Mouse (Mus musculus) midbrain, embryonic 13.5 days (tissue): ENCODE measurements at regions not wholly inside any gene's neighbourhood (a gene's known extent, or its start where the extent isn't known, plus 50 kb on each side); places are given as distances from the start of the nearest gene placed in this dataset.

Experiments
- ATAC-seq: fragments of 200-750 bp; cut with Nextera tagmentation; 2 replicates; pipeline ENCODE4 v1.8.0; 2017; ENCODE audit warnings: mild to moderate bottlenecking, moderate TSS enrichment, moderate library complexity
- H3K27ac ChIP-seq: fragments of 300-500 bp; sonication (generic); 2 replicates; pipeline ENCODE4 v1.5.1; 2015; ENCODE audit warnings: inconsistent platforms, mild to moderate bottlenecking, moderate library complexity
- H3K27me3 ChIP-seq: fragments of 300-500 bp; sonication (generic); 2 replicates; pipeline ENCODE4 v1.6.1; 2015; ENCODE audit warnings: mild to moderate bottlenecking, inconsistent platforms
- H3K36me3 ChIP-seq: fragments of 300-500 bp; sonication (generic); 2 replicates; pipeline ENCODE4 v1.6.1; 2015; ENCODE audit warnings: mild to moderate bottlenecking, inconsistent platforms
- H3K4me1 ChIP-seq: fragments of 300-500 bp; sonication (generic); replicated peaks from 2 replicates; pipeline ENCODE4 v1.6.1; 2015; ENCODE audit warnings: inconsistent platforms
- H3K4me2 ChIP-seq: fragments of 300-500 bp; sonication (generic); replicated peaks from 2 replicates; pipeline ENCODE4 v1.6.1; 2015; ENCODE audit warnings: moderate library complexity, mild to moderate bottlenecking, inconsistent platforms
- H3K4me3 ChIP-seq: fragments of 300-500 bp; sonication (generic); replicated peaks from 2 replicates; pipeline ENCODE4 v1.5.1; 2015; ENCODE audit warnings: mild to moderate bottlenecking, inconsistent platforms
- H3K9ac ChIP-seq: fragments of 300-500 bp; sonication (generic); replicated peaks from 2 replicates; pipeline ENCODE4 v1.6.1; 2015; ENCODE audit warnings: mild to moderate bottlenecking, inconsistent platforms
- H3K9me3 ChIP-seq: fragments of 300-500 bp; sonication (generic); 2 replicates; pipeline ENCODE4 v1.6.1; 2016; ENCODE audit warnings: mild to moderate bottlenecking, inconsistent platforms
- WGBS: fragments of 180-500 bp; shearing (Covaris S2); methylation state at CpG from one replicate; pipeline ENCODE4 v1.1.7; 2015; 5-methylcytosine and 5-hydroxymethylcytosine counted together

- ATAC-seq, result no peak
- 91% methylated on average over 2 of the region's 2 CpGs for WGBS
- no peaks in the 10 kb centered on the region for H3K9me3 ChIP-seq
Observed at GRCm38 (mm10) chr15:60618801-60619200, 234.8 kb downstream of the Fam84b start.

GRCm38 (mm10) chr15:60617371-60617770 lies 236.2 kb downstream of the Fam84b start:
- Histone ChIP-seq H3K27me3 (no peaks in the 10 kb centered on the region), H3K9ac (no peak overlapping the region), H3K36me3 (no peaks in the 10 kb centered on the region), H3K4me1 (no peaks in the 10 kb centered on the region), H3K4me3 (no peak overlapping the region), H3K9me3 (no peaks in the 10 kb centered on the region), H3K4me2 (no peak overlapping the region), H3K27ac (no peak overlapping the region)
- no peak for ATAC-seq
- 70% methylated on average over 2 of the region's 2 CpGs for WGBS

More at GRCm38 (mm10) chr15:60618801-60619200, 234.8 kb downstream of the Fam84b start:
- no peak overlapping the region for H3K4me3 ChIP-seq
- H3K27me3 ChIP-seq, result no peaks in the 10 kb centered on the region
- H3K4me1 ChIP-seq, result no peaks in the 10 kb centered on the region
- H3K27ac ChIP-seq, result no peak overlapping the region
- no peak overlapping the region for H3K4me2 ChIP-seq
- H3K36me3 ChIP-seq, result no peaks in the 10 kb centered on the region
- H3K9ac ChIP-seq, result no peak overlapping the region

GRCm38 (mm10) chr15:60601885-60602284 lies 251.7 kb downstream of the Fam84b start:
- Histone ChIP-seq H3K4me1 (no peaks in the 10 kb centered on the region), H3K4me3 (no peak overlapping the region), H3K9me3 (no peaks in the 10 kb centered on the region), H3K9ac (no peak overlapping the region), H3K27ac (no peak overlapping the region), H3K27me3 (no peaks in the 10 kb centered on the region), H3K36me3 (no peaks in the 10 kb centered on the region), H3K4me2 (no peak overlapping the region)
- no peak for ATAC-seq

- no peaks in the 10 kb centered on the region for H3K27me3 ChIP-seq
- 80% methylated on average over 5 of the region's 5 CpGs for WGBS
- no peak overlapping the region for H3K9ac ChIP-seq
- ATAC-seq, result no peak
- H3K4me3 ChIP-seq, result no peak overlapping the region
- no peaks in the 10 kb centered on the region for H3K9me3 ChIP-seq
- H3K4me2 ChIP-seq, result no peak overlapping the region
- no peaks in the 10 kb centered on the region for H3K36me3 ChIP-seq
- H3K27ac ChIP-seq, result no peak overlapping the region
- no peaks in the 10 kb centered on the region for H3K4me1 ChIP-seq
Observed at GRCm38 (mm10) chr15:60577084-60577483, 276.5 kb downstream of the Fam84b start.

GRCm38 (mm10) chr15:60566267-60566666 lies 287.3 kb downstream of the Fam84b start:
- no peak for ATAC-seq
- Histone ChIP-seq H3K27ac (no peak overlapping the region), H3K4me2 (no peak overlapping the region), H3K36me3 (no peaks in the 10 kb centered on the region), H3K9me3 (no peaks in the 10 kb centered on the region), H3K27me3 (no peaks in the 10 kb centered on the region), H3K9ac (no peak overlapping the region), H3K4me3 (no peak overlapping the region), H3K4me1 (peaks cover 5% of the 10 kb centered on the region; the same call in 1 of the 2 replicates)
- 99% methylated on average over 3 of the region's 3 CpGs for WGBS

- Histone ChIP-seq H3K4me2 (no peak overlapping the region), H3K27ac (no peak overlapping the region), H3K9ac (no peak overlapping the region), H3K27me3 (no peaks in the 10 kb centered on the region), H3K9me3 (no peaks in the 10 kb centered on the region), H3K4me3 (no peak overlapping the region), H3K36me3 (no peaks in the 10 kb centered on the region), H3K4me1 (peaks cover 5% of the 10 kb centered on the region; the same call in 1 of the 2 replicates)
- ATAC-seq, result 0 out of 2 replicates have a peak, but pooled peaks have one; percentile 34
- 21% methylated on average over 2 of the region's 2 CpGs for WGBS
Observed at GRCm38 (mm10) chr15:60565017-60565416, 288.6 kb downstream of the Fam84b start.

GRCm38 (mm10) chr15:60560641-60561040 lies 292.9 kb downstream of the Fam84b start:
- 56% methylated on average over 1 of the region's 1 CpGs for WGBS
- Histone ChIP-seq H3K9ac (no peak overlapping the region), H3K27ac (no peak overlapping the region), H3K4me1 (peaks cover 5% of the 10 kb centered on the region; the same call in 1 of the 2 replicates), H3K4me2 (no peak overlapping the region), H3K9me3 (no peaks in the 10 kb centered on the region), H3K36me3 (no peaks in the 10 kb centered on the region), H3K4me3 (no peak overlapping the region), H3K27me3 (no peaks in the 10 kb centered on the region)
- ATAC-seq, result no peak

- Histone ChIP-seq H3K27me3 (no peaks in the 10 kb centered on the region), H3K36me3 (no peaks in the 10 kb centered on the region), H3K4me1 (no peaks in the 10 kb centered on the region), H3K9ac (no peak overlapping the region), H3K4me2 (no peak overlapping the region), H3K4me3 (no peak overlapping the region), H3K27ac (no peak overlapping the region), H3K9me3 (no peaks in the 10 kb centered on the region)
- 79% methylated on average over 2 of the region's 2 CpGs for WGBS
- ATAC-seq, result no peak
Observed at GRCm38 (mm10) chr15:60555691-60556090, 297.9 kb downstream of the Fam84b start.

- H3K4me1 ChIP-seq, result no peaks in the 10 kb centered on the region
- no peaks in the 10 kb centered on the region for H3K36me3 ChIP-seq
- 27% methylated on average over 1 of the region's 1 CpGs for WGBS
- no peak overlapping the region for H3K4me2 ChIP-seq
- H3K27me3 ChIP-seq, result no peaks in the 10 kb centered on the region
- ATAC-seq, result no peak
- no peak overlapping the region for H3K27ac ChIP-seq
- no peak overlapping the region for H3K9ac ChIP-seq
- H3K4me3 ChIP-seq, result no peak overlapping the region
- no peaks in the 10 kb centered on the region for H3K9me3 ChIP-seq
Observed at GRCm38 (mm10) chr15:60554587-60554986, 299.0 kb downstream of the Fam84b start.

- H3K4me1 ChIP-seq, result 0 out of 2 replicates have a peak, but pooled peaks cover 4% of the 10 kb centered on the region
- no peaks in the 10 kb centered on the region for H3K36me3 ChIP-seq
- H3K27ac ChIP-seq, result no peak overlapping the region
- H3K4me3 ChIP-seq, result no peak overlapping the region
- H3K4me2 ChIP-seq, result no peak overlapping the region
- WGBS, result 91% methylated on average over 7 of the region's 7 CpGs
- no peak overlapping the region for H3K9ac ChIP-seq
- no peaks in the 10 kb centered on the region for H3K9me3 ChIP-seq
- no peaks in the 10 kb centered on the region for H3K27me3 ChIP-seq
- no peak for ATAC-seq
Observed at GRCm38 (mm10) chr15:60548045-60548444, 305.5 kb downstream of the Fam84b start.

- WGBS, result 81% methylated on average over 4 of the region's 4 CpGs
- H3K9ac ChIP-seq, result no peak overlapping the region
Observed at GRCm38 (mm10) chr15:60537191-60537590, 316.4 kb downstream of the Fam84b start.

GRCm38 (mm10) chr15:60534701-60535100 lies 318.9 kb downstream of the Fam84b start:
- WGBS, result 76% methylated on average over 9 of the region's 9 CpGs
- Histone ChIP-seq H3K4me3 (no peak overlapping the region), H3K4me1 (no peaks in the 10 kb centered on the region), H3K27me3 (no peaks in the 10 kb centered on the region), H3K4me2 (no peak overlapping the region), H3K9me3 (no peaks in the 10 kb centered on the region), H3K36me3 (no peaks in the 10 kb centered on the region), H3K9ac (no peak overlapping the region), H3K27ac (no peak overlapping the region)
- no peak for ATAC-seq

More at GRCm38 (mm10) chr15:60537191-60537590, 316.4 kb downstream of the Fam84b start:
- no peak overlapping the region for H3K27ac ChIP-seq
- no peak overlapping the region for H3K4me3 ChIP-seq
- no peaks in the 10 kb centered on the region for H3K36me3 ChIP-seq
- no peaks in the 10 kb centered on the region for H3K9me3 ChIP-seq
- ATAC-seq, result no peak
- H3K4me2 ChIP-seq, result no peak overlapping the region
- H3K4me1 ChIP-seq, result no peaks in the 10 kb centered on the region
- no peaks in the 10 kb centered on the region for H3K27me3 ChIP-seq

- no peak for ATAC-seq
- Histone ChIP-seq H3K4me2 (no peak overlapping the region), H3K4me1 (no peaks in the 10 kb centered on the region), H3K9me3 (no peaks in the 10 kb centered on the region), H3K27me3 (no peaks in the 10 kb centered on the region), H3K9ac (no peak overlapping the region), H3K27ac (no peak overlapping the region), H3K4me3 (no peak overlapping the region), H3K36me3 (no peaks in the 10 kb centered on the region)
- WGBS, result 98% methylated on average over 2 of the region's 2 CpGs
Observed at GRCm38 (mm10) chr15:60516810-60517209, 336.8 kb downstream of the Fam84b start.
